Mouse (Mus musculus): ENCODE data around the gene Rab42. TPM values are rescaled to one million over a fixed set of nuclear protein-coding genes. Genes with fewer than 3 reads are reported as not detected.

Gene Rab42
- polyA plus RNA-seq (2017; shearing (Covaris generic)), result 1 to 10 TPM in 1 of 2 experiments, not detected in 1; 1.1 TPM

GRCm38 (mm10) chr4:132302939-132303479 is at the start of gene Rab42:
Rab42 (minus strand) TSS chr4:132303385.

GRCm38 (mm10) chr4:132329115-132329834 is 26.1 kb upstream of the Rab42 start, which contains the start of gene Trnau1ap:
Trnau1ap (minus strand) TSS chr4:132329538.

GRCm38 (mm10) chr4:132274156-132274862 is 28.9 kb downstream of the Rab42 start, which contains the start of gene Taf12:
Taf12 (plus strand) TSS chr4:132274375.

GRCm38 (mm10) chr4:132261514-132262357 is 41.4 kb downstream of the Rab42 start, which contains the start of gene Gmeb1:
Gmeb1 (minus strand) TSS chr4:132261602.

Other genes starting within 250 kb of the Rab42 start
- gene Gm10300, start 228.7 kb downstream of the Rab42 start, polyA plus RNA-seq (2017; shearing (Covaris generic)), result under 1 TPM; 0.16 to 0.21 TPM
- 100 to 1,000 TPM in 1 of 2 experiments, 10 to 100 TPM in 1; 62.0 to 117 TPM for gene Epb41, start 228.1 kb downstream of the Rab42 start, polyA plus RNA-seq (2017; shearing (Covaris generic))
- gene Oprd1, start 158.9 kb downstream of the Rab42 start, polyA plus RNA-seq (2017; shearing (Covaris generic)), result under 1 TPM in 1 of 2 experiments, not detected in 1; 0.09 TPM
- gene Ythdf2, start 91.1 kb downstream of the Rab42 start, polyA plus RNA-seq (2017; shearing (Covaris generic)), result 100 to 1,000 TPM in 1 of 2 experiments, 10 to 100 TPM in 1; 93.7 to 121 TPM
- 1 to 10 TPM; 3.8 to 6.1 TPM for gene Gmeb1, start 41.8 kb downstream of the Rab42 start, polyA plus RNA-seq (2017; shearing (Covaris generic))
- gene Taf12, start 29.0 kb downstream of the Rab42 start, polyA plus RNA-seq (2017; shearing (Covaris generic)), result 10 to 100 TPM; 76.6 to 85.5 TPM
- 10 to 100 TPM; 75.1 to 91.8 TPM for gene Trnau1ap, start 26.2 kb upstream of the Rab42 start, polyA plus RNA-seq (2017; shearing (Covaris generic))
- 10 to 100 TPM; 21.3 to 29.5 TPM for gene Rcc1, start 50.2 kb upstream of the Rab42 start, polyA plus RNA-seq (2017; shearing (Covaris generic))
- 1 to 10 TPM; 4.2 to 4.3 TPM for gene Phactr4, start 119.1 kb upstream of the Rab42 start, polyA plus RNA-seq (2017; shearing (Covaris generic))
- 10 to 100 TPM; 21.4 to 23.6 TPM for gene Med18, start 160.5 kb upstream of the Rab42 start, polyA plus RNA-seq (2017; shearing (Covaris generic))
- 10 to 100 TPM in 1 of 2 experiments, 1 to 10 TPM in 1; 9.6 to 12.1 TPM for gene Sesn2, start 207.1 kb upstream of the Rab42 start, polyA plus RNA-seq (2017; shearing (Covaris generic))
- gene Atpif1, start 230.3 kb upstream of the Rab42 start, polyA plus RNA-seq (2017; shearing (Covaris generic)), result 100 to 1,000 TPM in 1 of 2 experiments, 10 to 100 TPM in 1; 99.0 to 203 TPM
- 100 to 1,000 TPM; 216 to 225 TPM for gene Dnajc8, start 232.2 kb upstream of the Rab42 start, polyA plus RNA-seq (2017; shearing (Covaris generic))